Mouse (Mus musculus): Measurements from ENCODE around the gene Cpt1c. TPM values are rescaled to one million over a fixed set of nuclear protein-coding genes. Genes with fewer than 3 reads are reported as not detected.

The Cpt1c gene
- polyA plus RNA-seq, 2 experiments: 0.80 to 2.5 TPM

GRCm38 (mm10) chr7:44978300-44978699, 3.6 kb upstream of the Cpt1c start:
- WGBS (ENCODE audit: insufficient replicate concordance): 80% methylated on average over 3 of the region's 3 CpGs
- Histone ChIP-seq H3K4me3 (ENCODE audit: insufficient read depth in 1 of 2, low read depth in 2 of 2, low read length in 2 of 2) (no peak overlapping the region), H3K9me3 (ENCODE audit: control insufficient read depth, low read length) (no peaks in the 10 kb centered on the region), H3K4me1 (replicated peaks; ENCODE audit: control insufficient read depth in 2 of 2, insufficient read depth in 2 of 2, low read length in 1 of 2) (peaks cover 7 to 11% of the 10 kb centered on the region in 2 experiments; a peak in 3 of 4 replicates), H3K27ac (no peak overlapping the region), H3K9ac (replicated peaks) (no peak overlapping the region), H3K27me3 (ENCODE audit: control insufficient read depth, insufficient read depth, low read length) (no peaks in the 10 kb centered on the region), H3K36me3 (replicated peaks; ENCODE audit: control insufficient read depth, insufficient read depth, low read depth) (peaks cover 40% of the 10 kb centered on the region), H3K4me2 (ENCODE audit: low read depth) (no peak overlapping the region)
- ATAC-seq (ENCODE audit: insufficient read depth) (no peak), DNase-seq (ENCODE audit: low read depth in 3 of 3, low spot score in 3 of 3) (no peak)
- TF ChIP-seq EP300 (IDR thresholded peaks at IDR 0.05; ENCODE audit: low read depth) (no peak), CTCF (IDR thresholded peaks at IDR 0.05; ENCODE audit: low read depth) (peak; percentile 24)

- peak overlapping the region; percentile 20 for H3K27ac ChIP-seq
- TF ChIP-seq EP300 (IDR thresholded peaks at IDR 0.05; ENCODE audit: low read depth) (no peak), CTCF (IDR thresholded peaks at IDR 0.05; ENCODE audit: low read depth) (no peak)
- peaks cover 27% of the 10 kb centered on the region for H3K36me3 ChIP-seq (replicated peaks; ENCODE audit: control insufficient read depth, insufficient read depth, low read depth)
- 25% methylated on average over 6 of the region's 6 CpGs for whole genome bisulfite sequencing (ENCODE audit: insufficient replicate concordance)
- H3K4me2 ChIP-seq (ENCODE audit: low read depth): peak overlapping the region; percentile 67
- DNase-seq (ENCODE audit: low read depth in 3 of 3, low spot score in 3 of 3) (no peak), ATAC-seq (ENCODE audit: insufficient read depth) (no peak)
- no peak overlapping the region for H3K9ac ChIP-seq (replicated peaks)
- no peaks in the 10 kb centered on the region for H3K9me3 ChIP-seq (ENCODE audit: control insufficient read depth, low read length)
- no peak overlapping the region for H3K4me3 ChIP-seq (ENCODE audit: insufficient read depth in 1 of 2, low read depth in 2 of 2, low read length in 2 of 2)
- H3K4me1 ChIP-seq (replicated peaks; ENCODE audit: control insufficient read depth in 2 of 2, insufficient read depth in 2 of 2, low read length in 1 of 2): peaks cover 13 to 20% of the 10 kb centered on the region in 2 experiments
- no peaks in the 10 kb centered on the region for H3K27me3 ChIP-seq (ENCODE audit: control insufficient read depth, insufficient read depth, low read length)
Measured at GRCm38 (mm10) chr7:44975117-44975419, 417 bp upstream of the Cpt1c start.

- 52% methylated on average over 14 of the region's 14 CpGs for WGBS (ENCODE audit: insufficient replicate concordance)
- Histone ChIP-seq H3K4me1 (replicated peaks; ENCODE audit: control insufficient read depth in 2 of 2, insufficient read depth in 2 of 2, low read length in 1 of 2) (peaks cover 13 to 23% of the 10 kb centered on the region in 2 experiments), H3K27me3 (ENCODE audit: control insufficient read depth, insufficient read depth, low read length) (no peaks in the 10 kb centered on the region), H3K4me2 (ENCODE audit: low read depth) (peak overlapping the region; percentile 67), H3K27ac (no peak overlapping the region), H3K9ac (replicated peaks) (no peak overlapping the region; the same call in 1 of the 2 replicates), H3K4me3 (ENCODE audit: insufficient read depth in 1 of 2, low read depth in 2 of 2, low read length in 2 of 2) (0 out of 4 replicates have a peak overlapping the region, but pooled peaks of 1 of the 2 experiments have one; percentile 5), H3K36me3 (replicated peaks; ENCODE audit: control insufficient read depth, insufficient read depth, low read depth) (peaks cover 17% of the 10 kb centered on the region), H3K9me3 (ENCODE audit: control insufficient read depth, low read length) (no peaks in the 10 kb centered on the region)
- DNase-seq (ENCODE audit: low read depth in 3 of 3, low spot score in 3 of 3) (no peak), ATAC-seq (ENCODE audit: insufficient read depth) (no peak)
- TF ChIP-seq CTCF (IDR thresholded peaks at IDR 0.05; ENCODE audit: low read depth): no peak
- no peak for TF ChIP-seq EP300 (IDR thresholded peaks at IDR 0.05; ENCODE audit: low read depth)
Measured at GRCm38 (mm10) chr7:44973415-44974130, 1.1 kb downstream of the Cpt1c start.

- Histone ChIP-seq H3K9me3 (ENCODE audit: control insufficient read depth, low read length) (no peaks in the 10 kb centered on the region), H3K4me3 (ENCODE audit: insufficient read depth in 1 of 2, low read depth in 2 of 2, low read length in 2 of 2) (no peak overlapping the region), H3K4me1 (replicated peaks; ENCODE audit: control insufficient read depth in 2 of 2, insufficient read depth in 2 of 2, low read length in 1 of 2) (peaks cover 13 to 26% of the 10 kb centered on the region in 2 experiments), H3K4me2 (ENCODE audit: low read depth) (peak overlapping the region; percentile 81), H3K9ac (replicated peaks) (no peak overlapping the region), H3K27ac (no peak overlapping the region), H3K27me3 (ENCODE audit: control insufficient read depth, insufficient read depth, low read length) (no peaks in the 10 kb centered on the region), H3K36me3 (replicated peaks; ENCODE audit: control insufficient read depth, insufficient read depth, low read depth) (no peaks in the 10 kb centered on the region; the same call in 1 of the 2 replicates)
- 53% methylated on average over 7 of the region's 7 CpGs for WGBS (ENCODE audit: insufficient replicate concordance)
- TF ChIP-seq EP300 (IDR thresholded peaks at IDR 0.05; ENCODE audit: low read depth) (no peak), CTCF (IDR thresholded peaks at IDR 0.05; ENCODE audit: low read depth) (no peak)
- ATAC-seq (ENCODE audit: insufficient read depth) (no peak), DNase-seq (ENCODE audit: low read depth in 3 of 3, low spot score in 3 of 3) (no peak)
Measured at GRCm38 (mm10) chr7:44971142-44971541, 3.5 kb downstream of the Cpt1c start.

- DNase-seq (ENCODE audit: low read depth in 3 of 3, low spot score in 3 of 3): peak; percentile 61 to 71 (median 69)
- peaks cover 13 to 23% of the 10 kb centered on the region in 2 experiments for H3K4me1 ChIP-seq (replicated peaks; ENCODE audit: control insufficient read depth in 2 of 2, insufficient read depth in 2 of 2, low read length in 1 of 2)
- peak; percentile 85 for ATAC-seq (ENCODE audit: insufficient read depth)
- peak overlapping the region; percentile 81 for H3K4me2 ChIP-seq (ENCODE audit: low read depth)
- H3K9me3 ChIP-seq (ENCODE audit: control insufficient read depth, low read length): no peaks in the 10 kb centered on the region
- WGBS (ENCODE audit: insufficient replicate concordance): under 1% methylated on average over 36 of the region's 36 CpGs
- no peak overlapping the region for H3K27ac ChIP-seq
- TF ChIP-seq CTCF (IDR thresholded peaks at IDR 0.05; ENCODE audit: low read depth) (no peak), EP300 (IDR thresholded peaks at IDR 0.05; ENCODE audit: low read depth) (no peak)
- H3K4me3 ChIP-seq (ENCODE audit: insufficient read depth in 1 of 2, low read depth in 2 of 2, low read length in 2 of 2): peak overlapping the region; percentile 56 to 70
- no peaks in the 10 kb centered on the region for H3K36me3 ChIP-seq (replicated peaks; ENCODE audit: control insufficient read depth, insufficient read depth, low read depth)
- H3K9ac ChIP-seq (replicated peaks): peak overlapping the region; percentile 35
- no peaks in the 10 kb centered on the region for H3K27me3 ChIP-seq (ENCODE audit: control insufficient read depth, insufficient read depth, low read length)
Measured at GRCm38 (mm10) chr7:44970231-44970691, 4.4 kb downstream of the Cpt1c start.

All from liver, embryonic 14.5 days (tissue).